Comparison of ENCODE assay signal across 8 mouse cellular contexts in the genomic region with DNA sequence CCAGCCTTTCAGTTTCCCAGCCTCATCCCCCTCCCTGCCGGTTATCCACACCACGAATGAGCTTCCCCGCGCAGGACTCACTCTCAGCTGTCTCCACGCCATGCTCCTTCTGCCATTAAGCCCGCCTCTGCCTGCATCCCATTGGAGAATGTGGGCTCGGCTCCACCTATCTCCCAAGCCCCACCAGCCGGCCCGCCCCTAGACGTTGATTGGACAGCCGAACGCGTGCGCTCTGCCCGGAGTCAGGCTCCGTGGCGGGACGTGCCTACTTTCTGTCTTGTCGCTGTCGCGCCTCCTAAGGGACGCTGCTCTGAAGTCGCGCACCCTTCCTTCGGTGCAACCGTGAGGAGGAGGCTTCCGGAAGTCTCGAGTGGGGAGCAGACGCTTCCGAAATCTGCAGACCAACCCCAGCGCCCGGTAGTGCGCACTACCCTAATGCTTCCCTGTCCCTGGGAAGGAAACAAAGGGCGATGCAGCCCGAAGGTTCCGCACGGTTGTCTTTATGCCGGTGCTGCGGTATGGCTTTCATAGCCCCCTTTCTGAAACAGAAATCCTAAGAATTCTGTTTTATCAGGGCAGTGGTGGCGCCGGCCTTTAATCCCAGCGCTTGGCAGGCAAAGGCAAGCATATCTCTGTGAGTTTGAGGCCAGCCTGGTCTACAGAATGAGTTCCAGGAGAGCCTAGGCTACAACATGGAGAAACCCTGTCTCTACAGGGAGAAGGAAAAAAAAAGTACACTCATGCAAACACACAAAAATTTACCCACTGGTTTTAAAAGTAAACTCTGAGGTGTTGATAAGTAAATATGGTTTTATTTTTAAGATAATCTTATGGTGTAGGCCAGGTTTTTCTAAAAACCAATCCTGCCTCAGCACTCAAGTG. TPM values are rescaled to one million over a fixed set of nuclear protein-coding genes. Genes with fewer than 3 reads are reported as not detected.
A peak's percentile ranks its signal among the peaks of the same experiment; 100 is the strongest.
DNase-seq lines count a peak whose midpoint lies in the region; ATAC-seq and TF ChIP-seq lines count a peak whose summit lies in the region.

TSS of gene Dhodh (minus strand) at position 403 of the 882 bp plus-strand sequence.

- H3K4me3 ChIP-seq in G1E (ENCODE audit: low read depth, low read length) = peak within 1 kb of the TSS; percentile 75
- peak within 1 kb of the TSS; percentile 66 for H3K4me3 ChIP-seq in forebrain, embryonic 16.5 days (replicated peaks; ENCODE audit: low read length)
- H3K4me3 ChIP-seq in layer of hippocampus, adult 2 months = peak within 1 kb of the TSS; percentile 71
- peak within 1 kb of the TSS; percentile 62 for H3K4me3 ChIP-seq in lung, embryonic 14.5 days (ENCODE audit: low read depth, low read length)
- H3K4me3 ChIP-seq in olfactory bulb, adult 2 months (ENCODE audit: insufficient read depth, low read depth, low read length) = peak within 1 kb of the TSS; percentile 74
- H3K4me3 ChIP-seq in thymus, adult 2 months (ENCODE audit: control insufficient read depth, insufficient read depth, low read length) = peak within 1 kb of the TSS; percentile 45

- H3K9ac ChIP-seq in forebrain, embryonic 16.5 days (replicated peaks; ENCODE audit: low read depth, low read length) = peak within 1 kb of the TSS; percentile 74
- peak within 1 kb of the TSS; percentile 71 for H3K9ac ChIP-seq in lung, embryonic 14.5 days

- H3K9me3 ChIP-seq in G1E (replicated peaks) = no peaks in the 10 kb centered on the region
- H3K9me3 ChIP-seq in forebrain, embryonic 16.5 days (ENCODE audit: control insufficient read depth, low read length) = no peaks in the 10 kb centered on the region
- no peaks in the 10 kb centered on the region for H3K9me3 ChIP-seq in lung, embryonic 14.5 days (ENCODE audit: low read depth, low read length)

- intact Hi-C loops in heart, postnatal 36 days (cut with DNase I) = loop anchor here (1.0 to 5.0 kb wide), 4 partner anchors 43 to 169 kb away; partner anchors contain the start of genes Ap1g1, Dhx38, Ist1 and Txnl4b

- ATAC-seq in G1E (ENCODE audit: extremely low read depth, insufficient number of reproducible peaks, low FRiP score, poor library complexity, severe bottlenecking) = peak; percentile 94
- peak; percentile 99 for ATAC-seq in forebrain, embryonic 16.5 days
- peak; percentile 99 for ATAC-seq in lung, embryonic 14.5 days (ENCODE audit: insufficient read depth)

- WGBS in forebrain, embryonic 16.5 days = under 1% methylated on average over 42 of the region's 42 CpGs
- under 1% methylated on average over 42 of the region's 42 CpGs for WGBS in lung, embryonic 14.5 days
- WGBS in olfactory bulb, adult 2 months = under 1% methylated on average over 42 of the region's 42 CpGs
- under 1% methylated on average over 42 of the region's 42 CpGs for WGBS in thymus, adult 2 months

- H3K27ac ChIP-seq in forebrain, embryonic 16.5 days (ENCODE audit: low read length) = peak within 1 kb of the TSS; percentile 97
- peak within 1 kb of the TSS; percentile 99 for H3K27ac ChIP-seq in layer of hippocampus, adult 2 months
- peak within 1 kb of the TSS; percentile 97 for H3K27ac ChIP-seq in lung, embryonic 14.5 days (ENCODE audit: low read depth)
- H3K27ac ChIP-seq in olfactory bulb, adult 2 months (ENCODE audit: insufficient read depth, low read depth, low read length) = peak within 1 kb of the TSS; percentile 85
- H3K27ac ChIP-seq in thymus, adult 2 months (ENCODE audit: control insufficient read depth, insufficient read depth, low read length) = peak within 1 kb of the TSS; percentile 86

- TF ChIP-seq POLR2A in olfactory bulb, adult 2 months (IDR thresholded peaks at IDR 0.05; ENCODE audit: insufficient read depth, low read depth, low read length) = peak; percentile 89
- TF ChIP-seq POLR2A in thymus, adult 2 months (IDR thresholded peaks at IDR 0.05; ENCODE audit: control insufficient read depth, extremely low read depth, insufficient read depth, low read length, poor library complexity) = peak; percentile 81

- no peaks in the 10 kb centered on the region for H3K27me3 ChIP-seq in G1E (ENCODE audit: insufficient read depth, low read length)
- H3K27me3 ChIP-seq in forebrain, embryonic 16.5 days (replicated peaks; ENCODE audit: control insufficient read depth, insufficient read depth, low read length) = no peaks in the 10 kb centered on the region
- H3K27me3 ChIP-seq in lung, embryonic 14.5 days (ENCODE audit: insufficient read depth, low read length) = no peaks in the 10 kb centered on the region
- H3K27me3 ChIP-seq in thymus, adult 2 months (ENCODE audit: control insufficient read depth, insufficient read depth, low read length) = no peaks in the 10 kb centered on the region

- peak; percentile 97 for DNase-seq in G1E (ENCODE audit: low spot score)
- peak; percentile 96 to 99 for DNase-seq in cerebellum, adult 18-20 months
- peak; percentile 94 to 98 for DNase-seq in heart, postnatal 36 days
- DNase-seq in layer of hippocampus, adult 2 months (ENCODE audit: low spot score in 2 of 2) = peak; percentile 95 to 98
- DNase-seq in lung, embryonic 14.5 days = peak; percentile 97
- peak; percentile 97 for DNase-seq in thymus, adult 2 months

- H3K4me1 ChIP-seq in G1E (ENCODE audit: insufficient read depth, low read depth, low read length) = peaks cover 46% of the 10 kb centered on the region
- H3K4me1 ChIP-seq in forebrain, embryonic 16.5 days (replicated peaks; ENCODE audit: control insufficient read depth, insufficient read depth, low read length) = peaks cover 13% of the 10 kb centered on the region
- H3K4me1 ChIP-seq in lung, embryonic 14.5 days (ENCODE audit: insufficient read depth) = peaks cover 4% of the 10 kb centered on the region; the same call in 1 of the 2 replicates
- H3K4me1 ChIP-seq in olfactory bulb, adult 2 months (ENCODE audit: control insufficient read depth, insufficient read depth, low read length) = peaks cover 7% of the 10 kb centered on the region
- peaks cover 8% of the 10 kb centered on the region for H3K4me1 ChIP-seq in thymus, adult 2 months (replicated peaks; ENCODE audit: control insufficient read depth, insufficient read depth, low read length)

- no peak for TF ChIP-seq CTCF in G1E (IDR thresholded peaks at IDR 0.05; ENCODE audit: low read depth, low read length)
- TF ChIP-seq CTCF in layer of hippocampus, adult 2 months (conservative IDR thresholded peaks at IDR 0.05) = peak; percentile 31
- peak; percentile 36; the same call in 1 of the 2 replicates for TF ChIP-seq CTCF in lung, embryonic 14.5 days (IDR thresholded peaks at IDR 0.05; ENCODE audit: low read depth)
- no peak for TF ChIP-seq CTCF in olfactory bulb, adult 2 months (IDR thresholded peaks at IDR 0.05; ENCODE audit: insufficient read depth, low read depth, low read length)
- TF ChIP-seq CTCF in thymus, adult 2 months (IDR thresholded peaks at IDR 0.05; ENCODE audit: borderline replicate concordance, control insufficient read depth, extremely low read depth, insufficient read depth, low read length, poor library complexity) = peak; percentile 55; the same call in 1 of the 2 replicates

- peak within 1 kb of the TSS; percentile 81 for H3K4me2 ChIP-seq in forebrain, embryonic 16.5 days (ENCODE audit: low read length)
- H3K4me2 ChIP-seq in lung, embryonic 14.5 days = peak within 1 kb of the TSS; percentile 80

- H3K36me3 ChIP-seq in G1E (replicated peaks) = peaks cover 45% of the 10 kb centered on the region
- H3K36me3 ChIP-seq in forebrain, embryonic 16.5 days (ENCODE audit: control insufficient read depth, insufficient read depth) = 0 out of 2 replicates have a peak, but pooled peaks cover 4% of the 10 kb centered on the region
- peaks cover 14% of the 10 kb centered on the region; the same call in 1 of the 2 replicates for H3K36me3 ChIP-seq in lung, embryonic 14.5 days (ENCODE audit: insufficient read depth)
- no peaks in the 10 kb centered on the region for H3K36me3 ChIP-seq in thymus, adult 2 months (ENCODE audit: control insufficient read depth, insufficient read depth, low read length)

RNA-seq across cellular contexts. Expression of gene Dhodh, which starts in this region (rescaled TPM):
- total RNA-seq in G1E (2014; fragmentation: Nextera tagmentation) = 22.6 and 24.6 TPM in 2 replicates
- 23.7 and 29.4 TPM in 2 replicates for total RNA-seq in G1E (2017)
- 110 and 117 TPM in 2 replicates for polyA plus RNA-seq in G1E (2012)
- polyA plus RNA-seq in forebrain, embryonic 16.5 days (2015; fragmentation: Nextera tagmentation; extraction: Ambion mirVana) = 35.0 and 35.5 TPM in 2 replicates
- 10 to 100 TPM; 16.1 to 17.0 TPM for total RNA-seq in heart, postnatal 36 days (2021)
- total RNA-seq in layer of hippocampus, adult 2 months (2021) = 10 to 100 TPM; 25.6 to 25.9 TPM
- 45.1 and 51.3 TPM in 2 replicates for polyA plus RNA-seq in lung, embryonic 14.5 days (2014; fragmentation: Nextera tagmentation; extraction: Ambion mirVana)
- polyA plus RNA-seq in olfactory bulb, adult 2 months (2012; ENCODE audit: insufficient read depth, insufficient read length, low replicate concordance, missing spikeins) = not detected in 2 replicates
- 34.7 and 35.0 TPM in 2 replicates for polyA plus RNA-seq in thymus, adult 2 months (2012; rRNA removed)

Comparison
In these comparisons a context has a peak if more than half of its experiments do, and no peak if none do; other contexts are left out.
1. Peak in every context shown above with its lines: DNase-seq, ATAC-seq, H3K4me3 ChIP-seq and H3K27ac ChIP-seq.
2. CTCF ChIP-seq: peak in layer of hippocampus, adult 2 months (single experiment), lung, embryonic 14.5 days (single experiment) and thymus, adult 2 months (single experiment); none in G1E (single experiment) and olfactory bulb, adult 2 months (single experiment).